Mouse (Mus musculus): ENCODE data around the gene Gpr157. TPM values are rescaled to one million over a fixed set of nuclear protein-coding genes. Genes with fewer than 3 reads are reported as not detected.
A peak's percentile ranks its signal among the peaks of the same experiment; 100 is the strongest.

Gpr157 gene
- total and polyA plus RNA-seq, 3 experiments: 0.19 to 0.88 TPM; not detected in 1

GRCm38 (mm10) chr4:150093560-150094462 lies 6.6 kb downstream of the Gpr157 start:
- H3K4me1 ChIP-seq (ENCODE audit: control insufficient read depth in 1 of 2, insufficient read depth in 2 of 2, low read length in 2 of 2): no peaks in the 10 kb centered on the region; a peak in 1 of 4 replicates
- no peak for TF ChIP-seq NRF1 (IDR thresholded peaks at IDR 0.05; ENCODE audit: insufficient read depth, low read depth, low read length, poor library complexity, severe bottlenecking)
- TF ChIP-seq TAL1 (IDR thresholded peaks at IDR 0.05; ENCODE audit: low read length): no peak
- no peak for TF ChIP-seq MYC (IDR thresholded peaks at IDR 0.05; ENCODE audit: low read depth, low read length)
- TF ChIP-seq GATA1 (IDR thresholded peaks at IDR 0.05; ENCODE audit: low read depth, low read length): no peak
- TF ChIP-seq ZKSCAN1 (IDR thresholded peaks at IDR 0.05; ENCODE audit: low read depth, low read length): no peak
- TF ChIP-seq SIN3A (IDR thresholded peaks at IDR 0.05; ENCODE audit: low read length): no peak
- peak; percentile 22 for DNase-seq (ENCODE audit: low read depth, low spot score)
- no peak overlapping the region for H3K4me3 ChIP-seq (ENCODE audit: control insufficient read depth in 1 of 2, insufficient read depth in 1 of 2, low read depth in 2 of 2, low read length in 2 of 2)
- H3K27ac ChIP-seq (ENCODE audit: control insufficient read depth, low read depth, low read length): no peak overlapping the region
- 0 out of 4 replicates have a peak, but pooled peaks cover 0 to 2% of the 10 kb centered on the region in 2 experiments for H3K36me3 ChIP-seq (ENCODE audit: control insufficient read depth in 1 of 2, insufficient read depth in 2 of 2, low read length in 2 of 2)
- H3K9me3 ChIP-seq (replicated peaks; ENCODE audit: insufficient read depth, low read length): no peaks in the 10 kb centered on the region
- H3K9ac ChIP-seq (ENCODE audit: control insufficient read depth, low read depth, low read length, poor library complexity, severe bottlenecking): no peak overlapping the region
- H3K79me2 ChIP-seq (ENCODE audit: control insufficient read depth, insufficient read depth, low read length, poor library complexity): no peaks in the 10 kb centered on the region
- no peaks in the 10 kb centered on the region for H3K27me3 ChIP-seq (ENCODE audit: control insufficient read depth in 1 of 2, insufficient read depth in 2 of 2, low read length in 2 of 2)

GRCm38 (mm10) chr4:150094463-150094789 lies 7.3 kb downstream of the Gpr157 start:
- H3K79me2 ChIP-seq (ENCODE audit: control insufficient read depth, insufficient read depth, low read length, poor library complexity): no peaks in the 10 kb centered on the region
- H3K36me3 ChIP-seq (ENCODE audit: control insufficient read depth in 1 of 2, insufficient read depth in 2 of 2, low read length in 2 of 2): 0 out of 4 replicates have a peak, but pooled peaks cover 0 to 2% of the 10 kb centered on the region in 2 experiments
- H3K9me3 ChIP-seq (replicated peaks; ENCODE audit: insufficient read depth, low read length): no peaks in the 10 kb centered on the region
- H3K27ac ChIP-seq (ENCODE audit: control insufficient read depth, low read depth, low read length): no peak overlapping the region
- TF ChIP-seq NRF1 (IDR thresholded peaks at IDR 0.05; ENCODE audit: insufficient read depth, low read depth, low read length, poor library complexity, severe bottlenecking): no peak
- no peak for TF ChIP-seq POLR2AphosphoS2 (IDR thresholded peaks at IDR 0.05; ENCODE audit: low read length)
- no peak for TF ChIP-seq EP300 (IDR thresholded peaks at IDR 0.05; ENCODE audit: low read depth in 1 of 2, low read length in 2 of 2)
- no peak for TF ChIP-seq MXI1 (IDR thresholded peaks at IDR 0.05; ENCODE audit: low read depth, low read length)
- no peak for TF ChIP-seq UBTF (IDR thresholded peaks at IDR 0.05; ENCODE audit: borderline replicate concordance, insufficient read depth, low read depth, low read length)
- no peak for TF ChIP-seq ZNF384 (IDR thresholded peaks at IDR 0.05; ENCODE audit: low read depth, low read length)
- no peak for TF ChIP-seq CHD1 (IDR thresholded peaks at IDR 0.05; ENCODE audit: low read depth, low read length)
- no peaks in the 10 kb centered on the region for H3K27me3 ChIP-seq (ENCODE audit: control insufficient read depth in 1 of 2, insufficient read depth in 2 of 2, low read length in 2 of 2)
- H3K4me1 ChIP-seq (ENCODE audit: control insufficient read depth in 1 of 2, insufficient read depth in 2 of 2, low read length in 2 of 2): no peaks in the 10 kb centered on the region; a peak in 1 of 4 replicates
- no peak overlapping the region for H3K9ac ChIP-seq (ENCODE audit: control insufficient read depth, low read depth, low read length, poor library complexity, severe bottlenecking)
- no peak for DNase-seq (ENCODE audit: low read depth, low spot score)
- H3K4me3 ChIP-seq (ENCODE audit: control insufficient read depth in 1 of 2, insufficient read depth in 1 of 2, low read depth in 2 of 2, low read length in 2 of 2): no peak overlapping the region

GRCm38 (mm10) chr4:150096309-150096708 lies 9.1 kb downstream of the Gpr157 start:
- Histone ChIP-seq H3K4me1 (ENCODE audit: control insufficient read depth in 1 of 2, insufficient read depth in 2 of 2, low read length in 2 of 2) (no peaks in the 10 kb centered on the region; a peak in 1 of 4 replicates), H3K27me3 (ENCODE audit: control insufficient read depth in 1 of 2, insufficient read depth in 2 of 2, low read length in 2 of 2) (no peaks in the 10 kb centered on the region), H3K79me2 (ENCODE audit: control insufficient read depth, insufficient read depth, low read length, poor library complexity) (no peaks in the 10 kb centered on the region), H3K27ac (ENCODE audit: control insufficient read depth, low read depth, low read length) (no peak overlapping the region), H3K36me3 (ENCODE audit: control insufficient read depth in 1 of 2, insufficient read depth in 2 of 2, low read length in 2 of 2) (0 out of 4 replicates have a peak, but pooled peaks cover 0 to 2% of the 10 kb centered on the region in 2 experiments), H3K9me3 (replicated peaks; ENCODE audit: insufficient read depth, low read length) (no peaks in the 10 kb centered on the region), H3K4me3 (ENCODE audit: control insufficient read depth in 1 of 2, insufficient read depth in 1 of 2, low read depth in 2 of 2, low read length in 2 of 2) (no peak overlapping the region), H3K9ac (ENCODE audit: control insufficient read depth, low read depth, low read length, poor library complexity, severe bottlenecking) (no peak overlapping the region)
- no peak for DNase-seq (ENCODE audit: low read depth, low spot score)
- TF ChIP-seq USF1 (IDR thresholded peaks at IDR 0.05; ENCODE audit: low read depth, low read length) (no peak), TAL1 (IDR thresholded peaks at IDR 0.05; ENCODE audit: low read length) (no peak), POLR2AphosphoS5 (IDR thresholded peaks at IDR 0.05; ENCODE audit: borderline replicate concordance, low read depth, low read length) (no peak), CHD1 (IDR thresholded peaks at IDR 0.05; ENCODE audit: low read depth, low read length) (no peak), USF2 (IDR thresholded peaks at IDR 0.05; ENCODE audit: borderline replicate concordance in 1 of 2, insufficient read depth in 1 of 2, low read depth in 1 of 2, low read length in 2 of 2) (no peak)

All from MEL (cell line).